Mouse (Mus musculus): ENCODE measurements around the gene Htr2a. TPM values are rescaled to one million over a fixed set of nuclear protein-coding genes. Genes with fewer than 3 reads are reported as not detected.

The Htr2a gene
- polyA plus RNA-seq, 2 experiments = 0.23 TPM

- ATAC-seq (ENCODE audit: insufficient read depth) = no peak
- Histone ChIP-seq H3K4me3 (ENCODE audit: insufficient read depth in 1 of 2, low read depth in 2 of 2, low read length in 2 of 2) (no peak overlapping the region), H3K27ac (no peak overlapping the region), H3K9me3 (ENCODE audit: control insufficient read depth, low read length) (no peaks in the 10 kb centered on the region), H3K4me1 (replicated peaks; ENCODE audit: control insufficient read depth in 2 of 2, insufficient read depth in 2 of 2, low read length in 1 of 2) (peaks cover 0 to 14% of the 10 kb centered on the region in 2 experiments; a peak in 3 of 4 replicates), H3K4me2 (ENCODE audit: low read depth) (no peak overlapping the region), H3K27me3 (ENCODE audit: control insufficient read depth, insufficient read depth, low read length) (no peaks in the 10 kb centered on the region), H3K36me3 (replicated peaks; ENCODE audit: control insufficient read depth, insufficient read depth, low read depth) (no peaks in the 10 kb centered on the region), H3K9ac (replicated peaks) (no peak overlapping the region)
- 65% methylated on average over 6 of the region's 6 CpGs for WGBS (ENCODE audit: insufficient replicate concordance)
- TF ChIP-seq CTCF (IDR thresholded peaks at IDR 0.05; ENCODE audit: low read depth) (no peak), EP300 (IDR thresholded peaks at IDR 0.05; ENCODE audit: low read depth) (no peak)
- no peak for DNase-seq (ENCODE audit: low read depth in 3 of 3, low spot score in 3 of 3)
Observed at GRCm38 (mm10) chr14:74650001-74650400, 9.4 kb downstream of the Htr2a start.

GRCm38 (mm10) chr14:74651678-74652077, 11.0 kb downstream of the Htr2a start:
- no peak for TF ChIP-seq CTCF (IDR thresholded peaks at IDR 0.05; ENCODE audit: low read depth)
- no peak for TF ChIP-seq EP300 (IDR thresholded peaks at IDR 0.05; ENCODE audit: low read depth)
- no peak for ATAC-seq (ENCODE audit: insufficient read depth)

GRCm38 (mm10) chr14:74657227-74657626, 16.6 kb downstream of the Htr2a start:
- TF ChIP-seq EP300 (IDR thresholded peaks at IDR 0.05; ENCODE audit: low read depth) (no peak), CTCF (IDR thresholded peaks at IDR 0.05; ENCODE audit: low read depth) (no peak)
- H3K4me1 ChIP-seq (replicated peaks; ENCODE audit: control insufficient read depth in 2 of 2, insufficient read depth in 2 of 2, low read length in 1 of 2) = peaks cover 15 to 28% of the 10 kb centered on the region in 2 experiments
- H3K9ac ChIP-seq (replicated peaks) = no peak overlapping the region
- H3K27me3 ChIP-seq (ENCODE audit: control insufficient read depth, insufficient read depth, low read length) = no peaks in the 10 kb centered on the region
- ATAC-seq (ENCODE audit: insufficient read depth) (0 out of 2 replicates have a peak, but pooled peaks have one; percentile 28), DNase-seq (ENCODE audit: low read depth in 3 of 3, low spot score in 3 of 3) (no peak)
- no peak overlapping the region for H3K27ac ChIP-seq
- no peak overlapping the region for H3K4me3 ChIP-seq (ENCODE audit: insufficient read depth in 1 of 2, low read depth in 2 of 2, low read length in 2 of 2)
- no peaks in the 10 kb centered on the region for H3K36me3 ChIP-seq (replicated peaks; ENCODE audit: control insufficient read depth, insufficient read depth, low read depth)
- no peak overlapping the region for H3K4me2 ChIP-seq (ENCODE audit: low read depth)
- WGBS (ENCODE audit: insufficient replicate concordance) = 16% methylated on average over 7 of the region's 7 CpGs
- no peaks in the 10 kb centered on the region for H3K9me3 ChIP-seq (ENCODE audit: control insufficient read depth, low read length)

More at GRCm38 (mm10) chr14:74651678-74652077, 11.0 kb downstream of the Htr2a start:
- Histone ChIP-seq H3K36me3 (replicated peaks; ENCODE audit: control insufficient read depth, insufficient read depth, low read depth) (no peaks in the 10 kb centered on the region), H3K4me2 (ENCODE audit: low read depth) (no peak overlapping the region), H3K4me1 (replicated peaks; ENCODE audit: control insufficient read depth in 2 of 2, insufficient read depth in 2 of 2, low read length in 1 of 2) (peaks cover 0 to 6% of the 10 kb centered on the region in 2 experiments; a peak in 2 of 4 replicates), H3K9ac (replicated peaks) (no peak overlapping the region), H3K27ac (no peak overlapping the region), H3K27me3 (ENCODE audit: control insufficient read depth, insufficient read depth, low read length) (no peaks in the 10 kb centered on the region), H3K9me3 (ENCODE audit: control insufficient read depth, low read length) (no peaks in the 10 kb centered on the region), H3K4me3 (ENCODE audit: insufficient read depth in 1 of 2, low read depth in 2 of 2, low read length in 2 of 2) (no peak overlapping the region)
- WGBS (ENCODE audit: insufficient replicate concordance) = 14% methylated on average over 4 of the region's 4 CpGs
- DNase-seq (ENCODE audit: low read depth in 3 of 3, low spot score in 3 of 3) = no peak

- TF ChIP-seq EP300 (IDR thresholded peaks at IDR 0.05; ENCODE audit: low read depth) (peak; percentile 73), CTCF (IDR thresholded peaks at IDR 0.05; ENCODE audit: low read depth) (no peak)
- DNase-seq (ENCODE audit: low read depth in 3 of 3, low spot score in 3 of 3) (no peak), ATAC-seq (ENCODE audit: insufficient read depth) (peak; percentile 83)
- Histone ChIP-seq H3K4me2 (ENCODE audit: low read depth) (peak overlapping the region; percentile 22; the same call in 1 of the 2 replicates), H3K27ac (no peak overlapping the region), H3K9me3 (ENCODE audit: control insufficient read depth, low read length) (no peaks in the 10 kb centered on the region), H3K9ac (replicated peaks) (no peak overlapping the region), H3K4me3 (ENCODE audit: insufficient read depth in 1 of 2, low read depth in 2 of 2, low read length in 2 of 2) (no peak overlapping the region), H3K4me1 (replicated peaks; ENCODE audit: control insufficient read depth in 2 of 2, insufficient read depth in 2 of 2, low read length in 1 of 2) (peaks cover 15 to 26% of the 10 kb centered on the region in 2 experiments), H3K27me3 (ENCODE audit: control insufficient read depth, insufficient read depth, low read length) (no peaks in the 10 kb centered on the region), H3K36me3 (replicated peaks; ENCODE audit: control insufficient read depth, insufficient read depth, low read depth) (no peaks in the 10 kb centered on the region)
- 51% methylated on average over 8 of the region's 8 CpGs for WGBS (ENCODE audit: insufficient replicate concordance)
Observed at GRCm38 (mm10) chr14:74659411-74659841, 18.8 kb downstream of the Htr2a start.

GRCm38 (mm10) chr14:74672137-74673019, 31.7 kb downstream of the Htr2a start:
- peak overlapping the region; percentile 35 to 49 for H3K4me3 ChIP-seq (ENCODE audit: insufficient read depth in 1 of 2, low read depth in 2 of 2, low read length in 2 of 2)
- DNase-seq (ENCODE audit: low read depth in 3 of 3, low spot score in 3 of 3) = peak; percentile 65 to 74 (median 69)
- peak overlapping the region; percentile 67 for H3K27ac ChIP-seq
- no peaks in the 10 kb centered on the region for H3K9me3 ChIP-seq (ENCODE audit: control insufficient read depth, low read length)
- TF ChIP-seq CTCF (IDR thresholded peaks at IDR 0.05; ENCODE audit: low read depth) (no peak), EP300 (IDR thresholded peaks at IDR 0.05; ENCODE audit: low read depth) (peak; percentile 92)
- peak overlapping the region; percentile 59 for H3K9ac ChIP-seq (replicated peaks)
- no peaks in the 10 kb centered on the region for H3K36me3 ChIP-seq (replicated peaks; ENCODE audit: control insufficient read depth, insufficient read depth, low read depth)
- H3K27me3 ChIP-seq (ENCODE audit: control insufficient read depth, insufficient read depth, low read length) = no peaks in the 10 kb centered on the region
- 28% methylated on average over 10 of the region's 10 CpGs for WGBS (ENCODE audit: insufficient replicate concordance)
- ATAC-seq (ENCODE audit: insufficient read depth) = peak; percentile 90
- peaks cover 15 to 28% of the 10 kb centered on the region in 2 experiments for H3K4me1 ChIP-seq (replicated peaks; ENCODE audit: control insufficient read depth in 2 of 2, insufficient read depth in 2 of 2, low read length in 1 of 2)
- peak overlapping the region; percentile 70 for H3K4me2 ChIP-seq (ENCODE audit: low read depth)
